Mouse (Mus musculus) midbrain, embryonic 12.5 days (tissue): Measurements from ENCODE around the gene Qrich1. TPM values are rescaled to one million over a fixed set of nuclear protein-coding genes. Genes with fewer than 3 reads are reported as not detected.
A peak's percentile ranks its signal among the peaks of the same experiment; 100 is the strongest.

ENCODE experiments used
- ATAC-seq: fragments of 200-750 bp; cut with Nextera tagmentation; 2 replicates; pipeline ENCODE4 v1.8.0; 2017; ENCODE audit warnings: low read depth, moderate TSS enrichment, moderate library complexity; ENCODE audit not compliant: low FRiP score
- H3K27ac ChIP-seq: fragments of 300-500 bp; sonication (generic); replicated peaks from 2 replicates; pipeline ENCODE4 v1.5.1; 2016; ENCODE audit warnings: mild to moderate bottlenecking
- H3K27me3 ChIP-seq: fragments of 300-500 bp; sonication (generic); 2 replicates; pipeline ENCODE4 v1.6.1; 2016; ENCODE audit warnings: mild to moderate bottlenecking
- H3K36me3 ChIP-seq: fragments of 300-500 bp; sonication (generic); 2 replicates; pipeline ENCODE4 v1.6.1; 2016
- H3K4me1 ChIP-seq: fragments of 300-500 bp; sonication (generic); 2 replicates; pipeline ENCODE4 v1.6.1; 2016
- H3K4me2 ChIP-seq: fragments of 300-500 bp; sonication (generic); replicated peaks from 2 replicates; pipeline ENCODE4 v1.6.1; 2016; ENCODE audit warnings: mild to moderate bottlenecking, moderate library complexity
- H3K4me3 ChIP-seq: fragments of 300-500 bp; sonication (generic); 2 replicates; pipeline ENCODE4 v1.5.1; 2016; ENCODE audit warnings: mild to moderate bottlenecking
- H3K9ac ChIP-seq: fragments of 300-500 bp; sonication (generic); replicated peaks from 2 replicates; pipeline ENCODE4 v1.6.1; 2016; ENCODE audit warnings: mild to moderate bottlenecking, moderate library complexity
- H3K9me3 ChIP-seq: fragments of 300-500 bp; sonication (generic); 2 replicates; pipeline ENCODE4 v1.6.1; 2016; ENCODE audit warnings: mild to moderate bottlenecking
- WGBS: fragments of 180-500 bp; shearing (Covaris S2); methylation state at CpG from one replicate; pipeline ENCODE4 v1.1.7; 2016; 5-methylcytosine and 5-hydroxymethylcytosine counted together
- polyA plus RNA-seq: library from polyadenylated mRNA; unstranded; fragments of >200 nt; fragmentation: Nextera tagmentation; extraction: Ambion mirVana; gene quantifications from 2 replicates; pipeline ENCODE4 v1.2.1, GENCODE M21; 2016

The Qrich1 gene
- polyA plus RNA-seq, 1 experiment from 2014 or later: 178 TPM

GRCm38 (mm10) chr9:108499231-108499630 lies 17.4 kb upstream of the Qrich1 start:
- Histone ChIP-seq H3K4me2 (no peak overlapping the region), H3K4me3 (no peak overlapping the region), H3K9ac (no peak overlapping the region), H3K9me3 (no peaks in the 10 kb centered on the region), H3K36me3 (peaks cover 90% of the 10 kb centered on the region), H3K27me3 (no peaks in the 10 kb centered on the region), H3K4me1 (no peaks in the 10 kb centered on the region), H3K27ac (no peak overlapping the region)
- WGBS: 92% methylated on average over 7 of the region's 7 CpGs
- no peak for ATAC-seq

GRCm38 (mm10) chr9:108499943-108500342 lies 16.7 kb upstream of the Qrich1 start:
- Histone ChIP-seq H3K4me1 (no peaks in the 10 kb centered on the region), H3K27me3 (no peaks in the 10 kb centered on the region), H3K27ac (no peak overlapping the region), H3K9me3 (no peaks in the 10 kb centered on the region), H3K4me2 (no peak overlapping the region), H3K36me3 (peaks cover 83% of the 10 kb centered on the region), H3K4me3 (no peak overlapping the region), H3K9ac (no peak overlapping the region)
- ATAC-seq: no peak
- 95% methylated on average over 15 of the region's 15 CpGs for WGBS

GRCm38 (mm10) chr9:108506901-108507300 lies 9.7 kb upstream of the Qrich1 start:
- WGBS: 89% methylated on average over 7 of the region's 7 CpGs
- ATAC-seq: no peak
- H3K36me3 ChIP-seq: peaks cover 41% of the 10 kb centered on the region
- H3K9me3 ChIP-seq: no peaks in the 10 kb centered on the region
- H3K4me1 ChIP-seq: peaks cover 18% of the 10 kb centered on the region
- no peaks in the 10 kb centered on the region for H3K27me3 ChIP-seq
- H3K9ac ChIP-seq: peak overlapping the region; percentile 69; the same call in 1 of the 2 replicates
- H3K4me2 ChIP-seq: peak overlapping the region; percentile 84
- no peak overlapping the region for H3K27ac ChIP-seq
- H3K4me3 ChIP-seq: peak overlapping the region; percentile 72; the same call in 1 of the 2 replicates

GRCm38 (mm10) chr9:108507619-108508434 lies 8.8 kb upstream of the Qrich1 start, which contains the start of gene Qars:
Qars (plus strand) TSS chr9:108507706.
- Histone ChIP-seq H3K36me3 (peaks cover 41% of the 10 kb centered on the region), H3K4me1 (peaks cover 18% of the 10 kb centered on the region), H3K4me3 (peak within 1 kb of the TSS; percentile 72), H3K9me3 (no peaks in the 10 kb centered on the region), H3K27ac (peak within 1 kb of the TSS; percentile 78), H3K4me2 (peak within 1 kb of the TSS; percentile 84), H3K9ac (peak within 1 kb of the TSS; percentile 69), H3K27me3 (no peaks in the 10 kb centered on the region)
- peak; percentile 98 for ATAC-seq
- WGBS: under 1% methylated on average over 37 of the region's 37 CpGs

- Histone ChIP-seq H3K4me3 (peak overlapping the region; percentile 72), H3K9ac (peak overlapping the region; percentile 69), H3K27ac (no peak overlapping the region), H3K4me1 (peaks cover 18% of the 10 kb centered on the region), H3K4me2 (peak overlapping the region; percentile 84), H3K27me3 (no peaks in the 10 kb centered on the region), H3K36me3 (peaks cover 45% of the 10 kb centered on the region), H3K9me3 (no peaks in the 10 kb centered on the region)
- 87% methylated on average over 7 of the region's 7 CpGs for WGBS
- no peak for ATAC-seq
Observed at GRCm38 (mm10) chr9:108508776-108509175, 7.8 kb upstream of the Qrich1 start.

GRCm38 (mm10) chr9:108517253-108517930 lies 786 bp downstream of the Qrich1 start:
- peaks cover 32% of the 10 kb centered on the region for H3K4me1 ChIP-seq
- H3K27ac ChIP-seq: peak overlapping the region; percentile 99
- peak overlapping the region; percentile 82 for H3K4me2 ChIP-seq
- under 1% methylated on average over 70 of the region's 95 CpGs for WGBS
- peaks cover 41% of the 10 kb centered on the region for H3K36me3 ChIP-seq
- peak overlapping the region; percentile 59 for H3K4me3 ChIP-seq
- no peaks in the 10 kb centered on the region for H3K9me3 ChIP-seq
- peak overlapping the region; percentile 77 for H3K9ac ChIP-seq
- peak; percentile 81 for ATAC-seq
- H3K27me3 ChIP-seq: no peaks in the 10 kb centered on the region

- H3K4me2 ChIP-seq: peak overlapping the region; percentile 82
- under 1% methylated on average over 13 of the region's 13 CpGs for WGBS
- 0 out of 2 replicates have a peak, but pooled peaks have one; percentile 5 for ATAC-seq
- no peaks in the 10 kb centered on the region for H3K9me3 ChIP-seq
- H3K4me3 ChIP-seq: peak overlapping the region; percentile 59
- H3K27ac ChIP-seq: peak overlapping the region; percentile 99
- no peaks in the 10 kb centered on the region for H3K27me3 ChIP-seq
- peaks cover 32% of the 10 kb centered on the region for H3K4me1 ChIP-seq
- H3K9ac ChIP-seq: peak overlapping the region; percentile 77
- H3K36me3 ChIP-seq: peaks cover 38% of the 10 kb centered on the region
Observed at GRCm38 (mm10) chr9:108517931-108518332, 1.3 kb downstream of the Qrich1 start.

GRCm38 (mm10) chr9:108521604-108522003 lies 5.0 kb downstream of the Qrich1 start:
- WGBS: 89% methylated on average over 2 of the region's 2 CpGs
- Histone ChIP-seq H3K27ac (no peak overlapping the region), H3K4me3 (no peak overlapping the region), H3K4me1 (peaks cover 24% of the 10 kb centered on the region), H3K9me3 (no peaks in the 10 kb centered on the region), H3K4me2 (no peak overlapping the region), H3K27me3 (no peaks in the 10 kb centered on the region), H3K36me3 (peaks cover 16% of the 10 kb centered on the region; the same call in 1 of the 2 replicates), H3K9ac (no peak overlapping the region)
- no peak for ATAC-seq

GRCm38 (mm10) chr9:108523341-108523740 lies 6.7 kb downstream of the Qrich1 start:
- no peak overlapping the region for H3K9ac ChIP-seq
- peaks cover 24% of the 10 kb centered on the region for H3K4me1 ChIP-seq
- no peak overlapping the region for H3K4me2 ChIP-seq
- ATAC-seq: no peak
- 98% methylated on average over 4 of the region's 4 CpGs for WGBS
- no peak overlapping the region for H3K4me3 ChIP-seq
- no peaks in the 10 kb centered on the region for H3K9me3 ChIP-seq
- peaks cover 23% of the 10 kb centered on the region for H3K36me3 ChIP-seq
- H3K27me3 ChIP-seq: no peaks in the 10 kb centered on the region
- no peak overlapping the region for H3K27ac ChIP-seq

GRCm38 (mm10) chr9:108525400-108525799 lies 8.8 kb downstream of the Qrich1 start:
- Histone ChIP-seq H3K27me3 (no peaks in the 10 kb centered on the region), H3K4me1 (peaks cover 8% of the 10 kb centered on the region; the same call in 1 of the 2 replicates), H3K36me3 (peaks cover 36% of the 10 kb centered on the region), H3K4me2 (no peak overlapping the region), H3K9ac (no peak overlapping the region), H3K4me3 (no peak overlapping the region), H3K27ac (no peak overlapping the region), H3K9me3 (no peaks in the 10 kb centered on the region)
- 90% methylated on average over 3 of the region's 3 CpGs for WGBS
- no peak for ATAC-seq

GRCm38 (mm10) chr9:108530954-108531353 lies 14.3 kb downstream of the Qrich1 start:
- Histone ChIP-seq H3K4me1 (no peaks in the 10 kb centered on the region), H3K4me3 (no peak overlapping the region), H3K9me3 (no peaks in the 10 kb centered on the region), H3K27ac (no peak overlapping the region), H3K36me3 (peaks cover 80% of the 10 kb centered on the region), H3K4me2 (no peak overlapping the region), H3K27me3 (no peaks in the 10 kb centered on the region), H3K9ac (no peak overlapping the region)
- 90% methylated on average over 1 of the region's 1 CpGs for WGBS
- ATAC-seq: no peak

GRCm38 (mm10) chr9:108531496-108531895 lies 14.9 kb downstream of the Qrich1 start:
- Histone ChIP-seq H3K4me1 (no peaks in the 10 kb centered on the region), H3K27ac (no peak overlapping the region), H3K9ac (no peak overlapping the region), H3K9me3 (no peaks in the 10 kb centered on the region), H3K36me3 (peaks cover 85% of the 10 kb centered on the region), H3K4me3 (no peak overlapping the region), H3K4me2 (no peak overlapping the region), H3K27me3 (no peaks in the 10 kb centered on the region)
- 94% methylated on average over 1 of the region's 1 CpGs for WGBS
- no peak for ATAC-seq
